Mouse (Mus musculus): ENCODE data around the gene Cdk16.
A peak's percentile ranks its signal among the peaks of the same experiment; 100 is the strongest.

DNA sequence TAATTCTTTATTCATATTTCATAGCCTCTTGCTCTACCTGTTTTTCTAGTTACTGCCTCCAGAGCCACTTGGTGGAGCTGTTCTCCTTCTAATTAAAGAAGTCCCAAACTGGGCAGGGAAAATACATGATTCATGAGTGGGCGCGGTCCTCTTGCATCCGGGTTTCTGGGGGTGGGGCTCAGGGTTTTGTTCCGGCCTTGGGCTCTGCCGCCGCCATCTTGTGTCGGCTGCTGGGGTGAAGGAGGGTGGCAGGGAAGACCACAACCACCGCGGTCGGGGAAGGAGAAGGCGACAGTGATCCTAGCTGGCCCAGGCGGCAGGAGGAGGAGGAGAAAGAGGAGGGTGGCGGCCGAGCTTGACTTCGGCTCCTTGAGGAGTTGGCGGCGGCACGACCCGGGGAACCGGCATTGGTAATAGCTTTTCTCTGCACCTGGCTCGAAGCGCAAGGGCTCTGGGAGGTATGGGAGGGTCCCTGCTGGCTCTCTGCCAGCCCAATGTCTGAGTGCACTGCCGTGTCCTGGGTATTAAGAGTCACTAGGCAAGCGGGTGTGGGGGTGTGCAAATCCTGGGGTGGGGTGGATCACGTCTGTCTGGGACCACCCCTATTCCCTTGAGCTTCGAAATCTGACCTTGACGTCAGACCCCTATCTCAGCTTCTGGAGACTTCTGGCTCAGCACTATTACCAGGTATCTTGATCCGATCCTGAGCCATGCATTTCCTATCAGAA is 24.9 kb upstream of the Cdk16 start:
- TF ChIP-seq CTCF (IDR thresholded peaks at IDR 0.05; ENCODE audit: low read depth, low read length) (peak; percentile 41), POLR2A (IDR thresholded peaks at IDR 0.05; ENCODE audit: extremely low read depth, insufficient read depth, low read length) (peak; percentile 78; the same call in 1 of the 2 replicates)
